Mouse (Mus musculus) v-Abl transformed pro-B cells (cell line): Measurements from ENCODE around the gene Zbtb8a.
"Not testable (repeated sequence)": the region's sequence is repeated elsewhere in the genome, so short reads cannot be mapped to it uniquely, and the experiment has no call there.

Experiments
- in situ Hi-C, 2 experiments: fragments of 400-800 bp; cut with MboI; formaldehyde crosslinking; loops; one replicate each; pipeline ENCODE4 v1.15.1; 2025; ENCODE audit not compliant: unreplicated experiment in 2 of 2

Gene Zbtb8a

DNA sequence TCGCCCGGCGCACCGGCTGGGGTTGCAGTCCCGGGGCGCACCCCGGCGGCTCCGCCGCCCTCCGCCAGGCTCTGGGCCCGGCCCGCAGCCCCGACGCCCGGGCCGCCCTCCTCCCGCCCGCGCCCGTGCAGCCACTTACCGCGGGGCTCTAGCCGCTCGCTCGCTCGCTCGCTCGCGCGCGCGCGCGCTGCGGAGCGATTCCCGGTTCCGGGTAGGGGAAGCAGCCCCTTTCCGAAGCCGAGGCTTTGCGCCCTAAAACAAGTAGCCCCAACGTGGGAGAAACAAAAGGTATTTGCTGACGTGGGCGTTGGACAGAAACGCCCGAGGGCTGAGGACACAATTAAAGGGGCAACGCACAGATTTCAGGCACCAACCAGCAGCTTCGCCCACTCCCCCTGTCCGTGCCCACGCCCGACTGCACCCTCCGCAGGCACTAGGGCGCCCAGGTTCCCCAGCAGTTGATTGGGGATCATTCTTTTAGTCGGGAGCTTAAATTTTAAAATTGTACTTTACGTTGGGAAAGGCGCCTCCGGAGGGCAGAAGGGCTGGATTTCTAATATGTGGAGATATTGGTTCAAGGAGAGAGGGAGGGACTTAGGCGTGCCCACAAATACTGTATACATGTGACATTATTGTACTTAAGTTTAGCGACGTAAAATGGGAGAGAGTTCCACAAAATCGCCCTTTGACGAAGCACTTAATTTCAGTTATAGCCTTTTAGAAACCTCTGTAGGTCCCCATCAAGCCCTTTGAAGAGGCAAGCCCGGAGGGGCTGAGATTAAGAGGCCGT, at the start of gene Zbtb8a:
TSS of gene Zbtb8a (minus strand) at position 516 of the 790 bp plus-strand sequence.
- in situ Hi-C loops, result no loop called here

DNA sequence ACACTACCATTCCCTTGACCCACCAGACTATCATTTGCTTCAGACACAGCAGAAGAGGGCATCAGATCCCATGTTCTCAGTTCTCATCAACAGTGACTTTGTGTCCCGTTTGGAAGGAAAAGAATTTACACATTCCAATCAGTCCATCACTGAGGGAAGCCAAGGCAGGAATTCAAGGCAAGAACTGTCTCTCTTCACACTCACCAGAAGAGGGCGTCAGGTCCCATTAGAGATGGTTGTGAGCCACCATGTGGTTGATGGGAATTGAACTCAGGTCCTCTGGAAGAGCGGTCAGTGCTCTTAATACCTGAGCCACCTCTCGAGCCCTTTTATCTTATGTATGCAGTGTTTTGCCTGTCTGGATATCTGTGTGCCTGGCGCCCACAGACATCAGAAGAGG, 40.4 kb upstream of the Zbtb8a start:
- in situ Hi-C loops, result no loop called here

GRCm38 (mm10) chr4:129416478-129416877, 38.6 kb upstream of the Zbtb8a start:
- in situ Hi-C loops, result no loop called here

GRCm38 (mm10) chr4:129415892-129416291, 38.0 kb upstream of the Zbtb8a start:
- in situ Hi-C loops, result no loop called here

DNA sequence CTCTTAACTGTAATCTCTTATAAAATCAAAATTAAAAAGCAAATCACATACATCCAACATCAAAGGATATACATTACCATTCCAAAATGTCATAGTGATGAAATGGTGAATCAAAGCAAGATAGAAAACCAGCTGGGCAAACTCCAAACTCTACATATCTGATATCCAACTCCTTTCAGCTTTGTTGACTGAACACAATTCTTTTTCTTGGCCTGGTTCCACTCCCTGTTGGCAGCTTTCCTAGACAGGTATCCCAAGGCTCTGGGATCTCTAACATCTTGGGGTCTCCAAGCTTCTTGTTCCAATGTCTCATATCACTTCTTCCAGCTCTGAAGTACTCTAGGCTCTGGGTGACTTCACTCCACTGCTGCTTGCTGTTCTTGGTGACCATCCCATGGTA, 33.1 kb upstream of the Zbtb8a start:
- in situ Hi-C loops, result no loop called here

DNA sequence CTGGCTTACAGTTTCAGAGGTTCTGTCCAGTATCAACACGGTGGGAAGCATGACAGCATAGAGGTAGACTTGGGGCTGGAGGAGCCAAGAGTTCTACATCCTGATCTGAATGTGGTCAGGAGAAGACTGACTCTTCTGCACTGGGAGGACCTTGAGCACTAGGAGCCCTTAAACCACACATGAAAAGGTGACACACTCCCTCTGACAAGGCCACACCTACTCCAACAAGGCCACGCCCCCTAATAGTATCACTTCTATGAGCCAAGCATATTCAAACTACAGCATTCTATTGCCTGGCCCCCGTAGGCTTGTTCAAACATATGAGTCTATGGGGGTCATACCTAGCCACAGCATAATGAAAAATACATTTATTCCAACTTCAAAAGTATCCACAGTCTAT, 32.6 kb upstream of the Zbtb8a start:
- in situ Hi-C loops, result not testable (repeated sequence)

GRCm38 (mm10) chr4:129406447-129406846, 28.5 kb upstream of the Zbtb8a start:
- in situ Hi-C loops, result no loop called here

DNA sequence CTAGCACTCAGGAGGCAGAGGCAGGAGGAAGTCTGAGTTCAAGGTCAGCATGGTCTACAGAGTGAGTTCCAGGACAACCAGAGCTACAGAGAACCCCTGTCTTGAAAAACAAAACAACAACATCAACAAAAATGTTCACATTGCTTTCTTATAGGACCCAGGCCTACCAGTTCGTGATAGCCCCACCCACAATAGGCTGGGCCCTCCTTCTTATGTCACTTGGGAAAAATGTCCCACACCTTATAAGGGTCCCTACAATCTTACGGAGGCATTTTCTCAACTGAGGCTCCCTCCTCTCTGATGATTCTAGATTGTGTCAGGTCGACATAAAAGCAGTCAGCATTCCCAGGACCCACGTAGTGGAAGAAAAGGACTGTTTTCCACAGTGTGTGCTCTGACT, 21.9 kb upstream of the Zbtb8a start:
- in situ Hi-C loops, result no loop called here

DNA sequence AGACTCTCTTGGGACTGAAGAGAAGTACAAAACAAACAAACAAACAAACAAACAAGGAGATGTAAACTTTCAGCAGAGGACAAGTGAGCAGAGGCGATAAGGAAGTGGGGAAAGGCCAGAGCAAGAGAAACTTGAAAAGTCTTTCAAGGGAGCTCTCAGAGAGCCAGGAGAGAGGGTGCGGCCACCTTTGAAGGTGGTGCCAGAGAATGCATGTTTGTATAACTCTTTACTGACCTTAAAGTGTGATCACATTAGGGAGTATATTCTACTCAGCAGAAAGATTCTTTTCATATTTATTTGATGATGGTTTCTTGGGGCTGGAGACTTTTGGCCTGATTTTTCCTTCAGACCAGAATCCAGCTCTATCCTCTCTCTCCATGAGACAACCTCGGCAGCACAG, 19.0 kb upstream of the Zbtb8a start:
- in situ Hi-C loops, result no loop called here

GRCm38 (mm10) chr4:129394089-129394870, 16.4 kb upstream of the Zbtb8a start:
- in situ Hi-C loops, result no loop called here

- in situ Hi-C loops, result no loop called here
Observed at GRCm38 (mm10) chr4:129390936-129391557, 13.1 kb upstream of the Zbtb8a start.

- in situ Hi-C loops, result no loop called here
Observed at GRCm38 (mm10) chr4:129390216-129390743, 12.4 kb upstream of the Zbtb8a start.

GRCm38 (mm10) chr4:129388404-129388803, 10.5 kb upstream of the Zbtb8a start:
- in situ Hi-C loops, result no loop called here

DNA sequence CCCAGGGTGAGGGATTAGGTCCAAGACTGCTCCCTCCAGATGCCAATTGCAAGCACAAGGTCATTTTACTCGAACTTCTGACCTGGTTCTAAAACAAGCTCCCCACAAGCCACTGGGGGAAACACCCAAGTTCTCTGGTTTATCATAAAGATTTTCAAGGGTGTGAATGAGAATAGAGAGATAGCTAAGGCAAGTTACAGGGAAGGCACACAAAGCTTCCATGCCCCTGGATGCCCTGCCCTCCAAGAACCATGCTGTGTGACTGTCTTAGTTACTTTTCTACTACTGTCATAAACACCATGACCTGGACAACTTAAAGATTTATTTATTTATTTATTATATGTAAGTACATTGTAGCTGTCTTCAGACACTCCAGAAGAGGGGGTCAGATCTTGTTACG, 9.1 kb upstream of the Zbtb8a start:
- in situ Hi-C loops, result no loop called here

- in situ Hi-C loops, result no loop called here
Observed at GRCm38 (mm10) chr4:129386269-129386946, 8.5 kb upstream of the Zbtb8a start.

DNA sequence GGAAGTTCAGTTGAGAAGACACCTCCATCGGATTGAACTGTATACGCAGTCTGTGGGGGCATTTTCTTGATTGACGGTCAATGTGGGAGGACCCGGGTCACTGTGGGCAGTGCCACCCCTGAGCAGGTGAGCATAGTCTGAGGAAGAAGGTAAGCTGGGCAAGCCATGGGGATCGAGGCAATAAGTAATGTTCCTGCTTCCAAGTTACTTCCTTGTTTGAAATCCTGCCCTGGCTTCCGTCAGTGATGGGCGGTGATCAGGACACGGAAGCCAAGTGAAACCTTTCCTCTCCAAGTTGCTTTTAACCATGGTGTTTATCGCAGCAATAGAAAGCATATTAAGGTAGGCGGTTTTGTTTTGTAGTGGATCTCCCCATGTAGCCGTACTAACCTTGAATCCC, 7.8 kb upstream of the Zbtb8a start:
- in situ Hi-C loops, result no loop called here

DNA sequence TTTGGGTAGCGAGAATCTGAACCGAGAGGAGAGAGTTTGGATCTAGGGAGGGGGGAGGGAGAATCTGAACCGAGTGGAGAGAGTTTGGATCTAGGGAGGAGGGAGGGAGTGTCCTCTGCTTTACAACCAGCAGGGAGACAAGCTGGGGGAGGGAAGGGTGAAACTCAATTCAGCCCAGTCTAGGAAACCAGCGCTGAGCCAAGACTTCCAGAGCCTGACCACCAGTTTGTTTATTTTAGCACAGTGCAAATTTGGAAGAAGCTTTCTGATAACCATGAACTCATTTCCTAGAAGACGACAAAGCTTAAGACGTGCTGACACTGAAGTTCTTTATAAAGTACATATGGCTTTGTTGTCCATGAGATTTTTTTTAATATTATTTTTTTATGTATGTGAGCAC, 6.5 kb upstream of the Zbtb8a start:
- in situ Hi-C loops, result no loop called here

DNA sequence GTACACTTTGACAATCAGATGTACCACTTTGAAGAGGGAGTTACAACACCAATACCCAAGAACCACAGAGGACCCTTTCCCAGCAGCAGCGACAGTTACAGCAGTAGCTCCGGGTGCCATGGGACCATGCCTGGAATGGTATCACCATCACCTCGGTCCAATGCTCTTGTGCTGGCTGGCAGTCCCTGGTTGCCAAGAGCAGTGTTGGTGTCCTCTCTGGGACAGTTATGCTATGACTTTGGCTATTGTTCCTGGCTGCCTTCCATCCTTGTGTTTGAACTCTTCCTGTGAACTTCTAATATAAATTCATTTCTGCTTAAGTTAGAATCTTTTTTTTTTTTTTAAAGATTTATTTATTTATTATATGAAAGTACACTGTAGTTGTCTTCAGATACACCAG, 5.7 kb upstream of the Zbtb8a start:
- in situ Hi-C loops, result no loop called here

- in situ Hi-C loops, result no loop called here
Observed at GRCm38 (mm10) chr4:129382488-129382887, 4.6 kb upstream of the Zbtb8a start.

- in situ Hi-C loops, result no loop called here
Observed at GRCm38 (mm10) chr4:129382029-129382428, 4.1 kb upstream of the Zbtb8a start.

DNA sequence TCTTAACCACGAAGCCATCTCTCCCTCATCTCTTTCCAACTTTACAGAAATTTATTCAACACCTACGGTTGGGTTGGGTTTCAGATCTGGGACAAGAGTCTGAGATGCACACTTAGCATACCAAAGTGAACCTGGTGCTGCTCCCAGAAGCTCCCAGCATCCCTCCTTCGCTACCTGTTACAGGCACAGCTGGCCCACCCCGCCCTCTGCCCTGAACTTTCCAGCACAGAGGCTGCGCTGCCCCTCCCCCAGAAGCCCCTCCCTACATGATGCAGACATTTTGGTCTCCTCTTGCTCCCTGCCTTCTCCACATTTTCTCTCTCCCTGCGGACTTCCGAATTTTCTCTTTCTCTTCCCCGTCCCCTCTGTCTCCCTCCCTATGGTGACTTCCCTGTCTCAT, 3.2 kb upstream of the Zbtb8a start:
- in situ Hi-C loops, result no loop called here
